ENCODE assay signal across 7 mouse cellular contexts in genomic region chr5:52782523-52783250, GRCm38 (mm10). TPM values are rescaled to one million over a fixed set of nuclear protein-coding genes. Genes with fewer than 3 reads are reported as not detected.
DNase-seq lines count a peak whose midpoint lies in the region; ATAC-seq lines count a peak whose summit lies in the region.

No protein-coding gene starts in this region.

- peak overlapping the region; percentile 85 for H3K9ac ChIP-seq in intestine, embryonic 16.5 days (ENCODE audit: low read depth, low read length)
- H3K9ac ChIP-seq in midbrain, embryonic 11.5 days (ENCODE audit: low read length), result peak overlapping the region; percentile 82

- WGBS in intestine, embryonic 16.5 days, result 4% methylated on average over 37 of the region's 37 CpGs
- WGBS in midbrain, embryonic 11.5 days, result 5% methylated on average over 37 of the region's 37 CpGs

- H3K4me2 ChIP-seq in intestine, embryonic 16.5 days (ENCODE audit: low read depth, low read length), result peak overlapping the region; percentile 61
- peak overlapping the region; percentile 67; the same call in 1 of the 2 replicates for H3K4me2 ChIP-seq in midbrain, embryonic 11.5 days

- H3K27ac ChIP-seq in intestine, embryonic 16.5 days (ENCODE audit: low read length), result peak overlapping the region; percentile 66; the same call in 1 of the 2 replicates
- H3K27ac ChIP-seq in midbrain, embryonic 11.5 days (ENCODE audit: low read depth, low read length), result peak overlapping the region; percentile 75; the same call in 1 of the 2 replicates

- ATAC-seq in intestine, embryonic 16.5 days, result peak; percentile 97
- peak; percentile 98 for ATAC-seq in midbrain, embryonic 11.5 days (ENCODE audit: low FRiP score)

- H3K36me3 ChIP-seq in intestine, embryonic 16.5 days (ENCODE audit: control insufficient read depth, insufficient read depth, low read length), result no peaks in the 10 kb centered on the region
- no peaks in the 10 kb centered on the region for H3K36me3 ChIP-seq in midbrain, embryonic 11.5 days (ENCODE audit: control insufficient read depth, insufficient read depth, low read length)

- peak; percentile 80 for DNase-seq in adrenal gland, adult 8-10 months
- peak; percentile 93 for DNase-seq in embryo, embryonic 9.5 days (ENCODE audit: extremely low spot score)
- DNase-seq in gastrocnemius, postnatal 4 days (ENCODE audit: low spot score in 2 of 2), result peak; percentile 73 to 83
- DNase-seq in left cerebral cortex, postnatal 36 days (ENCODE audit: low spot score in 2 of 2), result peak; percentile 88 to 89
- DNase-seq in midbrain, embryonic 11.5 days (ENCODE audit: low spot score, missing footprints), result peak; percentile 99
- peak; percentile 72 for DNase-seq in skeletal muscle tissue, adult 2 months (ENCODE audit: low read depth, low spot score)

- intact Hi-C loops in left cerebral cortex, postnatal 36 days (cut with DNase I), result loop anchor here (10.0 kb wide), 1 partner anchor 118 kb away; the partner anchor contains the start of gene Sepsecs

- no peaks in the 10 kb centered on the region for H3K27me3 ChIP-seq in intestine, embryonic 16.5 days (replicated peaks; ENCODE audit: control insufficient read depth, insufficient read depth, low read length)
- H3K27me3 ChIP-seq in midbrain, embryonic 11.5 days (ENCODE audit: control insufficient read depth, insufficient read depth, low read length), result no peaks in the 10 kb centered on the region

- no peaks in the 10 kb centered on the region for H3K4me1 ChIP-seq in intestine, embryonic 16.5 days (ENCODE audit: control insufficient read depth, insufficient read depth, low read length)
- no peaks in the 10 kb centered on the region for H3K4me1 ChIP-seq in midbrain, embryonic 11.5 days (ENCODE audit: control insufficient read depth, insufficient read depth, low read length)

- H3K9me3 ChIP-seq in intestine, embryonic 16.5 days (ENCODE audit: control insufficient read depth, low read length), result no peaks in the 10 kb centered on the region
- no peaks in the 10 kb centered on the region for H3K9me3 ChIP-seq in midbrain, embryonic 11.5 days (ENCODE audit: control insufficient read depth, low read length)

- peak overlapping the region; percentile 77 for H3K4me3 ChIP-seq in intestine, embryonic 16.5 days (ENCODE audit: low read length)
- H3K4me3 ChIP-seq in midbrain, embryonic 11.5 days (ENCODE audit: low read depth, low read length), result peak overlapping the region; percentile 79

RNA-seq across cellular contexts. Expression of gene Zcchc4, which starts 7.5 kb away (rescaled TPM):
- total RNA-seq in adrenal gland, adult 8-10 months (2022), result 10 to 100 TPM; 12.1 to 17.7 (median 14.3) TPM
- 1 to 10 TPM; 7.9 to 9.5 TPM for total RNA-seq in gastrocnemius, postnatal 4 days (2021)
- polyA plus RNA-seq in intestine, embryonic 16.5 days (2015; fragmentation: Nextera tagmentation; extraction: Ambion mirVana), result 10.8 and 11.6 TPM in 2 replicates
- 10 to 100 TPM in 1 of 2 experiments, 1 to 10 TPM in 1; 9.0 to 10.5 TPM for total RNA-seq in left cerebral cortex, postnatal 36 days (2021)
- polyA plus RNA-seq in midbrain, embryonic 11.5 days (2014; fragmentation: Nextera tagmentation; extraction: Ambion mirVana), result 15.4 and 19.6 TPM in 2 replicates

RNA-seq across cellular contexts. Expression of gene Pi4k2b, which starts 41.3 kb away (rescaled TPM):
- total RNA-seq in adrenal gland, adult 8-10 months (2022), result 10 to 100 TPM in 1 of 4 experiments, 1 to 10 TPM in 3; 7.2 to 12.3 (median 8.7) TPM
- 1 to 10 TPM; 7.8 to 8.1 TPM for total RNA-seq in gastrocnemius, postnatal 4 days (2021)
- 15.5 and 20.2 TPM in 2 replicates for polyA plus RNA-seq in intestine, embryonic 16.5 days (2015; fragmentation: Nextera tagmentation; extraction: Ambion mirVana)
- 1 to 10 TPM; 2.2 to 2.3 TPM for total RNA-seq in left cerebral cortex, postnatal 36 days (2021)
- polyA plus RNA-seq in midbrain, embryonic 11.5 days (2014; fragmentation: Nextera tagmentation; extraction: Ambion mirVana), result 20.1 and 21.4 TPM in 2 replicates

RNA-seq across cellular contexts. Expression of gene Anapc4, which starts 51.1 kb away (rescaled TPM):
- total RNA-seq in adrenal gland, adult 8-10 months (2022), result 10 to 100 TPM; 54.9 to 94.2 (median 76.5) TPM
- total RNA-seq in gastrocnemius, postnatal 4 days (2021), result 10 to 100 TPM; 61.2 to 70.6 TPM
- polyA plus RNA-seq in intestine, embryonic 16.5 days (2015; fragmentation: Nextera tagmentation; extraction: Ambion mirVana), result 69.6 and 76.3 TPM in 2 replicates
- total RNA-seq in left cerebral cortex, postnatal 36 days (2021), result 10 to 100 TPM; 58.8 to 69.1 TPM
- polyA plus RNA-seq in midbrain, embryonic 11.5 days (2014; fragmentation: Nextera tagmentation; extraction: Ambion mirVana), result 133 and 141 TPM in 2 replicates

Comparison
In these comparisons a context has a peak if more than half of its experiments do, and no peak if none do; other contexts are left out.
1. Peak in every context shown above with its lines: DNase-seq, ATAC-seq, H3K4me3 ChIP-seq and H3K27ac ChIP-seq.